ENCODE assay signal across 8 mouse cellular contexts in the genomic region with DNA sequence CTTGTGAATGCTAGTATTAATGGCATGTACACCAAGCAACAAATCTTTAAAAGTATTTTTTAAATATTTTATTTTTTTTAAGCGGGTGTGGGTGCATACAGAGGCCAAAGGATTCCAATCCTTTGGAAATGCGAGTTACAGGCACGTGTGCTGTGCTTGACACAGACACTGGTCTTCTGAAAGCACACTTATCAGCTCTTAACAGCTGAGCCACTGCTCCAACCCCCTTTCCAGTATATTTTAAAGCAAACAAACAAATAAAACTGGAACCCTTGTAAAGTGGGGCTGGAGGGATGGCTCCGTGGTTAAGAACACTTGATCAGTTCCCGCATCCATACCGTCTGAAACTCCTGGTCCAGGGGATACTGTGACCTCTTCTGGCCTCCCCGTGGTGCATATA. TPM values are rescaled to one million over a fixed set of nuclear protein-coding genes. Genes with fewer than 3 reads are reported as not detected.
A peak's percentile ranks its signal among the peaks of the same experiment; 100 is the strongest.
DNase-seq lines count a peak whose midpoint lies in the region; ATAC-seq and TF ChIP-seq lines count a peak whose summit lies in the region.

No protein-coding gene starts in this region.

- 62% methylated on average over 7 of the region's 7 CpGs for WGBS in forebrain, embryonic 13.5 days
- 21% methylated on average over 7 of the region's 7 CpGs for WGBS in liver, embryonic 13.5 days (ENCODE audit: insufficient replicate concordance)

- H3K4me2 ChIP-seq in CH12.LX (ENCODE audit: insufficient read depth, low read depth, poor library complexity, severe bottlenecking), result peak overlapping the region; percentile 74
- peak overlapping the region; percentile 89 for H3K4me2 ChIP-seq in forebrain, embryonic 13.5 days
- peak overlapping the region; percentile 95 for H3K4me2 ChIP-seq in liver, embryonic 13.5 days

- TF ChIP-seq CTCF in CH12.LX (conservative IDR thresholded peaks at IDR 0.05 in 1 of 2, IDR thresholded peaks at IDR 0.05 in 1 of 2; ENCODE audit: low read depth in 2 of 2, low read length in 2 of 2), result no peak

- H3K27me3 ChIP-seq in erythroblast, embryonic 14.5 days (ENCODE audit: control insufficient read depth), result no peaks in the 10 kb centered on the region
- H3K27me3 ChIP-seq in CH12.LX (replicated peaks), result no peaks in the 10 kb centered on the region
- no peaks in the 10 kb centered on the region for H3K27me3 ChIP-seq in forebrain, embryonic 13.5 days
- no peaks in the 10 kb centered on the region for H3K27me3 ChIP-seq in liver, embryonic 13.5 days

- no peaks in the 10 kb centered on the region for H3K79me2 ChIP-seq in CH12.LX (replicated peaks; ENCODE audit: control insufficient read depth, extremely low read depth, insufficient read depth, poor library complexity, severe bottlenecking)

- DNase-seq in CH12.LX (ENCODE audit: extremely low read depth), result peak; percentile 31
- DNase-seq in liver, embryonic 13.5 days, result peak; percentile 11
- no peak for DNase-seq in adrenal gland, postnatal 10 days
- DNase-seq in adipocyte (ENCODE audit: low spot score), result no peak
- DNase-seq in urinary bladder, postnatal 10 days (ENCODE audit: low spot score), result no peak

- H3K27ac ChIP-seq in CH12.LX (ENCODE audit: insufficient read depth, low read depth), result peak overlapping the region; percentile 33; the same call in 1 of the 2 replicates
- 0 out of 2 replicates have a peak overlapping the region, but pooled peaks have one; percentile 90 for H3K27ac ChIP-seq in forebrain, embryonic 13.5 days
- H3K27ac ChIP-seq in liver, embryonic 13.5 days, result peak overlapping the region; percentile 86

- no peak for TF ChIP-seq POLR2A in CH12.LX (IDR thresholded peaks at IDR 0.05; ENCODE audit: low read depth, low read length)

- no peak for TF ChIP-seq RAD21 in CH12.LX (IDR thresholded peaks at IDR 0.05; ENCODE audit: low read depth, low read length)

- H3K36me3 ChIP-seq in erythroblast, embryonic 14.5 days (ENCODE audit: control insufficient read depth), result no peaks in the 10 kb centered on the region
- peaks cover 0 to 1% of the 10 kb centered on the region in 2 experiments for H3K36me3 ChIP-seq in CH12.LX (replicated peaks in 1 of 2; ENCODE audit: control insufficient read depth in 1 of 2, insufficient read depth in 1 of 2, low read length in 1 of 2)
- no peaks in the 10 kb centered on the region for H3K36me3 ChIP-seq in forebrain, embryonic 13.5 days (ENCODE audit: poor library complexity, severe bottlenecking)
- H3K36me3 ChIP-seq in liver, embryonic 13.5 days, result no peaks in the 10 kb centered on the region

- H3K9ac ChIP-seq in CH12.LX (ENCODE audit: insufficient read depth, low read depth), result peak overlapping the region; percentile 94; the same call in 1 of the 2 replicates
- peak overlapping the region; percentile 77 for H3K9ac ChIP-seq in forebrain, embryonic 13.5 days
- H3K9ac ChIP-seq in liver, embryonic 13.5 days, result peak overlapping the region; percentile 83

- H3K4me3 ChIP-seq in erythroblast, embryonic 14.5 days (replicated peaks), result peak overlapping the region; percentile 84
- peak overlapping the region; percentile 49 to 79 (median 66) for H3K4me3 ChIP-seq in CH12.LX (replicated peaks in 1 of 3; ENCODE audit: low read depth in 2 of 3, low read length in 2 of 3, poor library complexity in 1 of 3)
- H3K4me3 ChIP-seq in forebrain, embryonic 13.5 days, result peak overlapping the region; percentile 69
- peak overlapping the region; percentile 78 for H3K4me3 ChIP-seq in liver, embryonic 13.5 days (replicated peaks)

- peaks cover 39% of the 10 kb centered on the region for H3K4me1 ChIP-seq in erythroblast, embryonic 14.5 days (ENCODE audit: control insufficient read depth)
- peaks cover 2 to 33% of the 10 kb centered on the region in 2 experiments; a peak in 3 of 4 replicates for H3K4me1 ChIP-seq in CH12.LX (ENCODE audit: control insufficient read depth in 1 of 2, insufficient read depth in 2 of 2)
- peaks cover 14% of the 10 kb centered on the region for H3K4me1 ChIP-seq in forebrain, embryonic 13.5 days
- H3K4me1 ChIP-seq in liver, embryonic 13.5 days (replicated peaks), result peaks cover 43% of the 10 kb centered on the region

- no peak for TF ChIP-seq EP300 in CH12.LX (IDR thresholded peaks at IDR 0.05; ENCODE audit: low read length)

- in situ Hi-C loops in CH12.LX (cut with MboI; ENCODE audit: low pct_ligation_motif_present, low pct_unique_long_range_greater_than_20kb, low sequenced_read_pairs), result loop anchor here (5.0 kb wide), 2 partner anchors 159 to 309 kb away; no protein-coding TSS in a partner anchor

- dilution Hi-C loops in CH12.LX (cut with MboI; ENCODE audit: extremely low pct_ligation_motif_present, extremely low pct_unique_long_range_greater_than_20kb, low sequenced_read_pairs), result no loop called here

- H3K9me3 ChIP-seq in erythroblast, embryonic 14.5 days (ENCODE audit: control insufficient read depth, low read length), result no peaks in the 10 kb centered on the region
- H3K9me3 ChIP-seq in CH12.LX (replicated peaks; ENCODE audit: low read length), result peaks cover 6% of the 10 kb centered on the region
- no peaks in the 10 kb centered on the region for H3K9me3 ChIP-seq in forebrain, embryonic 13.5 days (replicated peaks)
- no peaks in the 10 kb centered on the region for H3K9me3 ChIP-seq in liver, embryonic 13.5 days (replicated peaks)

- no peak for ATAC-seq in erythroblast, adult 5-6 weeks (replicated peaks; ENCODE audit: low FRiP score, poor library complexity, severe bottlenecking)
- no peak for ATAC-seq in forebrain, embryonic 13.5 days
- no peak for ATAC-seq in liver, embryonic 13.5 days (ENCODE audit: low read depth)

TF ChIP-seq in CH12.LX, 34 proteins besides CTCF, POLR2A, EP300 and RAD21:
- no peak for TF ChIP-seq KAT2A (IDR thresholded peaks at IDR 0.05; ENCODE audit: insufficient replicate concordance, low read length)
- no peak for TF ChIP-seq POLR2AphosphoS2 (IDR thresholded peaks at IDR 0.05; ENCODE audit: low read depth, low read length)
- no peak for TF ChIP-seq SMC3 (IDR thresholded peaks at IDR 0.05; ENCODE audit: low read depth, low read length)
- TF ChIP-seq BHLHE40 (IDR thresholded peaks at IDR 0.05; ENCODE audit: low read depth, low read length), result peak; percentile 30

RNA-seq across cellular contexts. Expression of a gene that starts 0.7 kb away (rescaled TPM):
- polyA plus RNA-seq in erythroblast, embryonic 14.5 days (2012), result 0.37 and 0.41 TPM in 2 replicates
- total RNA-seq in erythroblast, adult 5-6 weeks (2015; ENCODE audit: low replicate concordance), result 2.5 TPM in 1 of 2 replicates, not detected in the other
- total RNA-seq in erythroblast, adult 5-6 weeks (2017; ENCODE audit: low replicate concordance), result 1.2 and 1.7 TPM in 2 replicates
- total RNA-seq in CH12.LX (2012; rRNA removed) (4.4 and 4.7 TPM in 2 replicates), CH12.LX (2014; rRNA removed) (1.9 and 3.0 TPM in 2 replicates)
- polyA plus RNA-seq in CH12.LX (2012; ENCODE audit: insufficient read length, low read depth), result 6.8 and 9.7 TPM in 2 replicates
- polyA plus RNA-seq in forebrain, embryonic 13.5 days (2015; fragmentation: Nextera tagmentation; extraction: Ambion mirVana), result 11.0 and 12.8 TPM in 2 replicates
- polyA plus RNA-seq in liver, embryonic 13.5 days (2015; fragmentation: Nextera tagmentation; extraction: Ambion mirVana), result 1.5 and 2.5 TPM in 2 replicates
- 10 to 100 TPM in 1 of 2 experiments, 1 to 10 TPM in 1; 7.4 to 12.0 TPM for total RNA-seq in adrenal gland, postnatal 10 days (2021)

RNA-seq across cellular contexts. Expression of a gene that starts 6.6 kb away (rescaled TPM):
- polyA plus RNA-seq in erythroblast, embryonic 14.5 days (2012), result 0.21 and 0.41 TPM in 2 replicates
- 0.96 TPM in 1 of 2 replicates, not detected in the other for total RNA-seq in erythroblast, adult 5-6 weeks (2015; ENCODE audit: low replicate concordance)
- 0.84 and 1.3 TPM in 2 replicates for total RNA-seq in erythroblast, adult 5-6 weeks (2017; ENCODE audit: low replicate concordance)
- total RNA-seq in CH12.LX (2012; rRNA removed) (42.3 and 42.7 TPM in 2 replicates), CH12.LX (2014; rRNA removed) (24.6 and 25.4 TPM in 2 replicates)
- polyA plus RNA-seq in CH12.LX (2012; ENCODE audit: insufficient read length, low read depth), result 31.0 and 31.8 TPM in 2 replicates
- polyA plus RNA-seq in forebrain, embryonic 13.5 days (2015; fragmentation: Nextera tagmentation; extraction: Ambion mirVana), result 23.3 and 24.4 TPM in 2 replicates
- polyA plus RNA-seq in liver, embryonic 13.5 days (2015; fragmentation: Nextera tagmentation; extraction: Ambion mirVana), result 21.1 and 21.9 TPM in 2 replicates
- total RNA-seq in adrenal gland, postnatal 10 days (2021), result 10 to 100 TPM; 26.6 to 29.4 TPM

RNA-seq across cellular contexts. Expression of a gene that starts 46.3 kb away (rescaled TPM):
- polyA plus RNA-seq in erythroblast, embryonic 14.5 days (2012), result 0.16 and 0.26 TPM in 2 replicates
- 101 and 103 TPM in 2 replicates for total RNA-seq in erythroblast, adult 5-6 weeks (2015; ENCODE audit: low replicate concordance)
- total RNA-seq in erythroblast, adult 5-6 weeks (2017; ENCODE audit: low replicate concordance), result 91.7 and 92.6 TPM in 2 replicates
- total RNA-seq in CH12.LX (2012; rRNA removed), result 225 and 342 TPM in 2 replicates
- total RNA-seq in CH12.LX (2014; rRNA removed), result 263 and 287 TPM in 2 replicates
- 299 and 302 TPM in 2 replicates for polyA plus RNA-seq in CH12.LX (2012; ENCODE audit: insufficient read length, low read depth)
- 1.5 and 1.8 TPM in 2 replicates for polyA plus RNA-seq in forebrain, embryonic 13.5 days (2015; fragmentation: Nextera tagmentation; extraction: Ambion mirVana)
- polyA plus RNA-seq in liver, embryonic 13.5 days (2015; fragmentation: Nextera tagmentation; extraction: Ambion mirVana), result 8.1 and 9.3 TPM in 2 replicates
- 10 to 100 TPM in 1 of 2 experiments, 1 to 10 TPM in 1; 8.4 to 10.2 TPM for total RNA-seq in adrenal gland, postnatal 10 days (2021)

Comparison
In these comparisons a context has a peak if more than half of its experiments do, and no peak if none do; other contexts are left out.
1. DNase-seq: peak in CH12.LX (single experiment) and liver, embryonic 13.5 days (single experiment); none in adrenal gland, postnatal 10 days (single experiment), adipocyte (single experiment) and urinary bladder, postnatal 10 days (single experiment).
2. H3K27ac ChIP-seq: peak in every context shown above with its lines; median percentile 90 in forebrain, embryonic 13.5 days; 86 in liver, embryonic 13.5 days; 33 in CH12.LX.
3. RNA of a gene that starts 6.6 kb away (polyA plus RNA-seq): 31.0 to 31.8 TPM in CH12.LX, 23.3 to 24.4 TPM in forebrain, embryonic 13.5 days and 21.1 to 21.9 TPM in liver, embryonic 13.5 days; 0.21 to 0.41 TPM in erythroblast, embryonic 14.5 days; every median in the first group is over 10 times any median in the second.
4. RNA of a gene that starts 46.3 kb away (polyA plus RNA-seq): 299 to 302 TPM in CH12.LX; 8.1 to 9.3 TPM in liver, embryonic 13.5 days, 1.5 to 1.8 TPM in forebrain, embryonic 13.5 days and 0.16 to 0.26 TPM in erythroblast, embryonic 14.5 days; every median in the first group is over 10 times any median in the second.
5. Peak in every context shown above with its lines, with median percentiles within 50 percentile points of each other: H3K4me3 ChIP-seq, H3K4me2 ChIP-seq and H3K9ac ChIP-seq.